ENCODE assay signal across 9 mouse cellular contexts in genomic region chr2:33580697-33581448, GRCm38 (mm10). TPM values are rescaled to one million over a fixed set of nuclear protein-coding genes. Genes with fewer than 3 reads are reported as not detected.
DNase-seq lines count a peak whose midpoint lies in the region; ATAC-seq lines count a peak whose summit lies in the region.
"Had no signal": no experiment of that assay in that cellular context is flagged by ENCODE, and none has a peak within 500 bp of the region (broad histone marks: within the 10 kb centered on the region; RNA-seq: fewer than 3 reads in every experiment).

No protein-coding gene starts in this region.

- no peaks in the 10 kb centered on the region for H3K9me3 ChIP-seq in embryonic facial prominence, embryonic 15.5 days (replicated peaks)
- H3K9me3 ChIP-seq in neural tube, embryonic 13.5 days: no peaks in the 10 kb centered on the region

- no peak for ATAC-seq in embryonic facial prominence, embryonic 15.5 days (ENCODE audit: insufficient number of reproducible peaks, low FRiP score, low TSS enrichment, low read depth)
- peak; percentile 62 for ATAC-seq in neural tube, embryonic 13.5 days (ENCODE audit: low read depth)

- WGBS in embryonic facial prominence, embryonic 15.5 days: 3% methylated on average over 34 of the region's 34 CpGs
- under 1% methylated on average over 34 of the region's 34 CpGs for WGBS in neural tube, embryonic 13.5 days

- DNase-seq in left cerebral cortex, adult 18-20 months (ENCODE audit: low spot score in 2 of 2): peak; percentile 10 to 37
- no peak for DNase-seq in left cerebral cortex, adult 11 months (ENCODE audit: low spot score)
- peak; percentile 45 to 58 for DNase-seq in kidney, postnatal 4 days
- DNase-seq in gastrocnemius, postnatal 10 days: no peak
- no peak for DNase-seq in cerebellum, adult 9-10 months
- DNase-seq in adrenal gland, adult 8-10 months: no peak

- H3K4me2 ChIP-seq in embryonic facial prominence, embryonic 15.5 days (replicated peaks): peak overlapping the region; percentile 45
- peak overlapping the region; percentile 46 for H3K4me2 ChIP-seq in neural tube, embryonic 13.5 days

- no peak overlapping the region for H3K27ac ChIP-seq in embryonic facial prominence, embryonic 15.5 days (replicated peaks)
- peak overlapping the region; percentile 85 for H3K27ac ChIP-seq in neural tube, embryonic 13.5 days (replicated peaks)
- H3K27ac ChIP-seq: macrophage had no signal

- H3K4me3 ChIP-seq in embryonic facial prominence, embryonic 15.5 days (replicated peaks): peak overlapping the region; percentile 28
- peak overlapping the region; percentile 20 for H3K4me3 ChIP-seq in neural tube, embryonic 13.5 days

- no peaks in the 10 kb centered on the region for H3K36me3 ChIP-seq in embryonic facial prominence, embryonic 15.5 days
- H3K36me3 ChIP-seq in neural tube, embryonic 13.5 days: no peaks in the 10 kb centered on the region

- peaks cover 56% of the 10 kb centered on the region for H3K27me3 ChIP-seq in embryonic facial prominence, embryonic 15.5 days
- peaks cover 97% of the 10 kb centered on the region for H3K27me3 ChIP-seq in neural tube, embryonic 13.5 days

- H3K4me1 ChIP-seq in embryonic facial prominence, embryonic 15.5 days: peaks cover 54% of the 10 kb centered on the region
- peaks cover 90% of the 10 kb centered on the region for H3K4me1 ChIP-seq in neural tube, embryonic 13.5 days (replicated peaks)

- no peak overlapping the region for H3K9ac ChIP-seq in embryonic facial prominence, embryonic 15.5 days
- 0 out of 2 replicates have a peak overlapping the region, but pooled peaks have one; percentile 38 for H3K9ac ChIP-seq in neural tube, embryonic 13.5 days

RNA-seq across cellular contexts. Expression of gene Lmx1b, which starts 59.4 kb away (rescaled TPM):
- total RNA-seq in left cerebral cortex, adult 18-20 months (2021): under 1 TPM; 0.14 to 0.60 TPM
- 0.59 and 0.67 TPM in 2 replicates for polyA plus RNA-seq in embryonic facial prominence, embryonic 15.5 days (2015; fragmentation: Nextera tagmentation; extraction: Ambion mirVana)
- polyA plus RNA-seq in neural tube, embryonic 13.5 days (2015; fragmentation: Nextera tagmentation; extraction: Ambion mirVana): 9.1 and 11.1 TPM in 2 replicates
- under 1 TPM; 0.35 to 0.45 TPM for total RNA-seq in gastrocnemius, postnatal 10 days (2021)
- total RNA-seq in adrenal gland, adult 8-10 months (2022): under 1 TPM in 1 of 4 experiments, not detected in 3; 0.17 TPM
- polyA plus RNA-seq: macrophage had no signal

Comparison
In these comparisons a context has a peak if more than half of its experiments do, and no peak if none do; other contexts are left out.
1. DNase-seq: peak in left cerebral cortex, adult 18-20 months (2 of 2) and kidney, postnatal 4 days (2 of 2); none in left cerebral cortex, adult 11 months (single experiment), gastrocnemius, postnatal 10 days (single experiment), cerebellum, adult 9-10 months (single experiment) and adrenal gland, adult 8-10 months (single experiment).